Mouse (Mus musculus): ENCODE results near the gene Neurl1b. TPM values are rescaled to one million over a fixed set of nuclear protein-coding genes. Genes with fewer than 3 reads are reported as not detected.
A peak's percentile ranks its signal among the peaks of the same experiment; 100 is the strongest.

Neurl1b gene
- polyA plus RNA-seq, 1 experiment from 2014 or later: 2.3 TPM

DNA sequence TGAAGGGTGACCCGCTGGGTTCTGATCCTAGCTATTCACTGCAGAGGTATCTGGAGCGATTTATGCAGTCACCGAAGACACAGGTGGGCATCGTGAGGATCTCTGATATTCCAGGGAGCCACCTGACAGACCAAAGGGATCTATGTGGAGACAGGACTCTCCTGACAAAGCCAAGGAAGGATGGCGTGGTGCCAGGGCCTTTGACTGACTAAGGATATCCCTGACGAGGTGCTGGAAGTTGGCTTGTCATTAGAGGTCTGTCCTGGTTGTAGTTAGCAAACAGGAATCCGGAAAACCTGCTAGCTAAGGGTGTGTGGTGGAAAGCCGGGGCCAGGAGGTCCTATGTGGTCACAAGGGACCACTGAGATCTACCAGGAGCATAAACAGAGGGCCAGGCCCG, 25.4 kb upstream of the Neurl1b start:
- no peak for ATAC-seq
- Histone ChIP-seq H3K27ac (ENCODE audit: low read length) (no peak overlapping the region), H3K4me3 (ENCODE audit: low read depth, low read length) (no peak overlapping the region), H3K27me3 (ENCODE audit: control insufficient read depth, insufficient read depth, low read depth, low read length) (no peaks in the 10 kb centered on the region), H3K4me2 (ENCODE audit: low read length) (no peak overlapping the region), H3K36me3 (ENCODE audit: control insufficient read depth, insufficient read depth, low read length) (no peaks in the 10 kb centered on the region), H3K9ac (ENCODE audit: low read depth, low read length) (no peak overlapping the region), H3K9me3 (replicated peaks; ENCODE audit: control insufficient read depth, low read length, poor library complexity, severe bottlenecking) (no peaks in the 10 kb centered on the region), H3K4me1 (ENCODE audit: control insufficient read depth, insufficient read depth, low read length) (no peaks in the 10 kb centered on the region)
- WGBS: 88% methylated on average over 9 of the region's 9 CpGs

DNA sequence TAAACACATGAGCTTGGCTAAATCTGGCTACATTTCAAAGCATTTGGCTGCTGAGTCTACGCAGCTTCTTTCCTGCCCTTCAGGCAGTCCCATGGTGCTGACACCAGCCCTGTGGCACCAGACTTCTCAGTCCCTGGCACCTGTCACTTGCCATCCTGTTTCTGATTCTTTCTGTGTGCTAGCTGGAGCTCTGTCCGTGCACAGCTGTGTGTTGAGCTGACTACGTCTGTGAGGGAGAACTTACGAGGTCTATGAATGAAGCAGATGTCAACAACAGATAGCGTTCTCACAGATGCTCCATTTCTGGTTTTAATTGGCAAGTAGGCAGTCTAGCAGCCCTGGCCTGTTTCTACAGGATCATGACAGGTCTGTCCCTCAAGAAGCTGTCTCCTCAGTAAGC, 24.0 kb upstream of the Neurl1b start:
- Histone ChIP-seq H3K9ac (ENCODE audit: low read depth, low read length) (no peak overlapping the region), H3K4me2 (ENCODE audit: low read length) (no peak overlapping the region), H3K27me3 (ENCODE audit: control insufficient read depth, insufficient read depth, low read depth, low read length) (no peaks in the 10 kb centered on the region), H3K4me3 (ENCODE audit: low read depth, low read length) (no peak overlapping the region), H3K36me3 (ENCODE audit: control insufficient read depth, insufficient read depth, low read length) (no peaks in the 10 kb centered on the region), H3K9me3 (replicated peaks; ENCODE audit: control insufficient read depth, low read length, poor library complexity, severe bottlenecking) (no peaks in the 10 kb centered on the region), H3K4me1 (ENCODE audit: control insufficient read depth, insufficient read depth, low read length) (no peaks in the 10 kb centered on the region), H3K27ac (ENCODE audit: low read length) (no peak overlapping the region)
- ATAC-seq: no peak
- 72% methylated on average over 5 of the region's 5 CpGs for WGBS

- no peak overlapping the region for H3K27ac ChIP-seq (ENCODE audit: low read length)
- no peak overlapping the region for H3K4me3 ChIP-seq (ENCODE audit: low read depth, low read length)
- H3K27me3 ChIP-seq (ENCODE audit: control insufficient read depth, insufficient read depth, low read depth, low read length): no peaks in the 10 kb centered on the region
- WGBS: 86% methylated on average over 7 of the region's 7 CpGs
- no peaks in the 10 kb centered on the region for H3K36me3 ChIP-seq (ENCODE audit: control insufficient read depth, insufficient read depth, low read length)
- H3K4me2 ChIP-seq (ENCODE audit: low read length): no peak overlapping the region
- no peaks in the 10 kb centered on the region for H3K9me3 ChIP-seq (replicated peaks; ENCODE audit: control insufficient read depth, low read length, poor library complexity, severe bottlenecking)
- no peaks in the 10 kb centered on the region for H3K4me1 ChIP-seq (ENCODE audit: control insufficient read depth, insufficient read depth, low read length)
- H3K9ac ChIP-seq (ENCODE audit: low read depth, low read length): no peak overlapping the region
- no peak for ATAC-seq
These were observed 22.3 kb upstream of the Neurl1b start for GRCm38 (mm10) chr17:26392355-26392754.

- WGBS: 90% methylated on average over 3 of the region's 3 CpGs
- Histone ChIP-seq H3K9ac (ENCODE audit: low read depth, low read length) (no peak overlapping the region), H3K4me1 (ENCODE audit: control insufficient read depth, insufficient read depth, low read length) (no peaks in the 10 kb centered on the region), H3K4me3 (ENCODE audit: low read depth, low read length) (no peak overlapping the region), H3K9me3 (replicated peaks; ENCODE audit: control insufficient read depth, low read length, poor library complexity, severe bottlenecking) (no peaks in the 10 kb centered on the region), H3K27ac (ENCODE audit: low read length) (no peak overlapping the region), H3K4me2 (ENCODE audit: low read length) (no peak overlapping the region), H3K27me3 (ENCODE audit: control insufficient read depth, insufficient read depth, low read depth, low read length) (no peaks in the 10 kb centered on the region), H3K36me3 (ENCODE audit: control insufficient read depth, insufficient read depth, low read length) (no peaks in the 10 kb centered on the region)
- no peak for ATAC-seq
These were observed 17.9 kb upstream of the Neurl1b start for GRCm38 (mm10) chr17:26396765-26397164.

- Histone ChIP-seq H3K36me3 (ENCODE audit: control insufficient read depth, insufficient read depth, low read length) (no peaks in the 10 kb centered on the region), H3K9ac (ENCODE audit: low read depth, low read length) (no peak overlapping the region), H3K9me3 (replicated peaks; ENCODE audit: control insufficient read depth, low read length, poor library complexity, severe bottlenecking) (no peaks in the 10 kb centered on the region), H3K4me1 (ENCODE audit: control insufficient read depth, insufficient read depth, low read length) (no peaks in the 10 kb centered on the region), H3K4me2 (ENCODE audit: low read length) (no peak overlapping the region), H3K27ac (ENCODE audit: low read length) (no peak overlapping the region), H3K27me3 (ENCODE audit: control insufficient read depth, insufficient read depth, low read depth, low read length) (no peaks in the 10 kb centered on the region), H3K4me3 (ENCODE audit: low read depth, low read length) (no peak overlapping the region)
- ATAC-seq: no peak
- WGBS: 61% methylated on average over 6 of the region's 6 CpGs
These were observed 17.3 kb upstream of the Neurl1b start for GRCm38 (mm10) chr17:26397339-26397738.

DNA sequence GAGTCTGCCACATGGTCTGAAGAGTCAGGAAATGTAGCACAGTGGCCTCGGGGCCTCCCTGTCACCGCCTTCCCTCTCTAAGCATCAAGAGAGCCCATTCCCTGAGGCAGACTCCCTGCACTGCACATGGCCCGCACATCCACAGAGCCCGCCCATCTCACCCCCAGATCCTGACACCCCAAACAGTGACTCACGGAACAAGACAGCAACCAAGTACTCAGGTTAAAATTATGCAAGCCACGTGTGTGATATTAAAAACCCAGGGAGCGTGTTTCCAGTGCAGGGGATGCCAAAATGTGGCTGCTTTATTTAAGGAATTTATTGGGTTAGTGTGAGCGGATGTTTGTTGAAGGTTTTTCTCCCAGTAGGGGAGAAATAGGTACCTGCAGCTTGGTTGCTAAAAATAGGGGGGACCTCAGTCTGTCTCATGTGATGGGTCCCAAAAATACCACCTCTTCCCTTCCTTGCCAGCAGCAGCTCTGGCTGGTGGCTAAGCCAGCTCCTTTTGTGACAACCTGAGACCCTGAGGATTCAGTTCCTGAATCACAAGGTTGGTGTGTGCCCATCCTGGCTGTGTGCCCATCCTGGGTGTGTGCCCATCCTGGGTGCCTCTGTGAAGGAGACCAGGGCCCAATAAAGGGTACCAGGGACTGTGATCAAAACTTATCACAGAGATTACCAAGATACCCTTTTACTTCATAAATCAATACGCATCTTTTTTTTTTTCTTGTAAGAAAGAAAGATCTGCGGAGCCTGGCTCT, 9.1 kb upstream of the Neurl1b start:
- no peak overlapping the region for H3K4me2 ChIP-seq (ENCODE audit: low read length)
- WGBS: 85% methylated on average over 10 of the region's 10 CpGs
- H3K36me3 ChIP-seq (ENCODE audit: control insufficient read depth, insufficient read depth, low read length): no peaks in the 10 kb centered on the region
- no peak overlapping the region for H3K27ac ChIP-seq (ENCODE audit: low read length)
- no peak overlapping the region for H3K9ac ChIP-seq (ENCODE audit: low read depth, low read length)
- no peak overlapping the region for H3K4me3 ChIP-seq (ENCODE audit: low read depth, low read length)
- H3K9me3 ChIP-seq (replicated peaks; ENCODE audit: control insufficient read depth, low read length, poor library complexity, severe bottlenecking): no peaks in the 10 kb centered on the region
- H3K27me3 ChIP-seq (ENCODE audit: control insufficient read depth, insufficient read depth, low read depth, low read length): no peaks in the 10 kb centered on the region
- ATAC-seq: no peak
- no peaks in the 10 kb centered on the region for H3K4me1 ChIP-seq (ENCODE audit: control insufficient read depth, insufficient read depth, low read length)

DNA sequence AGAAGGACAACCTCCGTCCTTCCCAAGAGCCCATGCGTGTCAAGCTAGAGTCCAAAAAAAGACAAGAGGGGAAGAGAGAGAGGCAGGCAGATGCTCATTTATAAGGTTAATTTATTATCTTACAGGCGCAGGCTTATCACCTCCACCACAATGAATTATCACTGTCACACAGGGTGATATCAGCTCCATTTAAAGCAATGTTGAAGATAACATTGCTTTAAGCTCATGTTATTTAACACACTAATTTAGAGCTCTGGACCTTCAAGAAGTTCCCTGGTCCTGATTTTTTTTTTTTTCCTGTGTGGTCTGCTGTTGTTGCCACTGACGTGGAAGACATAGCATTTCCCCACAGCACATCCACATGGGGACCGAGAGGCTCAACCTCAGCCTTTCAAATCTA, 1.7 kb upstream of the Neurl1b start:
- Histone ChIP-seq H3K27ac (ENCODE audit: low read length) (no peak overlapping the region), H3K9me3 (replicated peaks; ENCODE audit: control insufficient read depth, low read length, poor library complexity, severe bottlenecking) (no peaks in the 10 kb centered on the region), H3K36me3 (ENCODE audit: control insufficient read depth, insufficient read depth, low read length) (no peaks in the 10 kb centered on the region), H3K9ac (ENCODE audit: low read depth, low read length) (no peak overlapping the region), H3K4me2 (ENCODE audit: low read length) (no peak overlapping the region), H3K27me3 (ENCODE audit: control insufficient read depth, insufficient read depth, low read depth, low read length) (no peaks in the 10 kb centered on the region; the same call in none of the 2 replicates), H3K4me3 (ENCODE audit: low read depth, low read length) (no peak overlapping the region), H3K4me1 (ENCODE audit: control insufficient read depth, insufficient read depth, low read length) (peaks cover 13% of the 10 kb centered on the region)
- WGBS: 89% methylated on average over 5 of the region's 5 CpGs
- no peak for ATAC-seq

- H3K4me2 ChIP-seq (ENCODE audit: low read length): peak overlapping the region; percentile 95
- peak; percentile 23; the same call in 1 of the 2 replicates for ATAC-seq
- H3K27me3 ChIP-seq (ENCODE audit: control insufficient read depth, insufficient read depth, low read depth, low read length): no peaks in the 10 kb centered on the region; the same call in none of the 2 replicates
- H3K9me3 ChIP-seq (replicated peaks; ENCODE audit: control insufficient read depth, low read length, poor library complexity, severe bottlenecking): no peaks in the 10 kb centered on the region
- H3K27ac ChIP-seq (ENCODE audit: low read length): no peak overlapping the region
- WGBS: 14% methylated on average over 5 of the region's 5 CpGs
- peaks cover 13% of the 10 kb centered on the region for H3K4me1 ChIP-seq (ENCODE audit: control insufficient read depth, insufficient read depth, low read length)
- H3K4me3 ChIP-seq (ENCODE audit: low read depth, low read length): peak overlapping the region; percentile 87
- peak overlapping the region; percentile 91 for H3K9ac ChIP-seq (ENCODE audit: low read depth, low read length)
- H3K36me3 ChIP-seq (ENCODE audit: control insufficient read depth, insufficient read depth, low read length): no peaks in the 10 kb centered on the region
These were observed 476 bp upstream of the Neurl1b start for GRCm38 (mm10) chr17:26414184-26414522.

GRCm38 (mm10) chr17:26415355-26415865, 781 bp downstream of the Neurl1b start:
- peak overlapping the region; percentile 91 for H3K9ac ChIP-seq (ENCODE audit: low read depth, low read length)
- H3K4me1 ChIP-seq (ENCODE audit: control insufficient read depth, insufficient read depth, low read length): peaks cover 13% of the 10 kb centered on the region
- WGBS: under 1% methylated on average over 27 of the region's 27 CpGs
- no peaks in the 10 kb centered on the region for H3K36me3 ChIP-seq (ENCODE audit: control insufficient read depth, insufficient read depth, low read length)
- peak overlapping the region; percentile 69 for H3K27ac ChIP-seq (ENCODE audit: low read length)
- peak overlapping the region; percentile 87 for H3K4me3 ChIP-seq (ENCODE audit: low read depth, low read length)
- H3K9me3 ChIP-seq (replicated peaks; ENCODE audit: control insufficient read depth, low read length, poor library complexity, severe bottlenecking): no peaks in the 10 kb centered on the region
- peak overlapping the region; percentile 95 for H3K4me2 ChIP-seq (ENCODE audit: low read length)
- ATAC-seq: no peak
- no peaks in the 10 kb centered on the region; the same call in none of the 2 replicates for H3K27me3 ChIP-seq (ENCODE audit: control insufficient read depth, insufficient read depth, low read depth, low read length)

Data from midbrain, embryonic 16.5 days (tissue).